Mouse (Mus musculus): ENCODE data around the gene Coro1b.

Gene Coro1b

GRCm38 (mm10) chr19:4148491-4148806, at the start of gene Coro1b:
Coro1b (plus strand) TSS chr19:4148619.
- peak; percentile 91 to 92 for DNase-seq (ENCODE audit: low spot score in 2 of 2)

- peak; percentile 88 to 89 for DNase-seq (ENCODE audit: low spot score in 2 of 2)
Observed at GRCm38 (mm10) chr19:4099056-4099455, 49.4 kb upstream of the Coro1b start.

- no peak for DNase-seq (ENCODE audit: low spot score in 2 of 2)
Observed at GRCm38 (mm10) chr19:4099837-4100717, 48.3 kb upstream of the Coro1b start, which contains the start of gene Pitpnm1. Pitpnm1 (plus strand) TSS chr19:4099998.

GRCm38 (mm10) chr19:4100718-4101261, 47.6 kb upstream of the Coro1b start:
- peak; percentile 51 to 61 for DNase-seq (ENCODE audit: low spot score in 2 of 2)

GRCm38 (mm10) chr19:4101466-4101865, 47.0 kb upstream of the Coro1b start:
- DNase-seq (ENCODE audit: low spot score in 2 of 2) = no peak

- DNase-seq (ENCODE audit: low spot score in 2 of 2) = no peak
Observed at GRCm38 (mm10) chr19:4102049-4102448, 46.4 kb upstream of the Coro1b start.

GRCm38 (mm10) chr19:4102626-4103025, 45.8 kb upstream of the Coro1b start:
- no peak for DNase-seq (ENCODE audit: low spot score in 2 of 2)

GRCm38 (mm10) chr19:4103294-4103693, 45.1 kb upstream of the Coro1b start:
- DNase-seq (ENCODE audit: low spot score in 2 of 2) = no peak

GRCm38 (mm10) chr19:4103792-4104191, 44.6 kb upstream of the Coro1b start:
- DNase-seq (ENCODE audit: low spot score in 2 of 2) = no peak

- DNase-seq (ENCODE audit: low spot score in 2 of 2) = no peak
Observed at GRCm38 (mm10) chr19:4104675-4105194, 43.7 kb upstream of the Coro1b start.

GRCm38 (mm10) chr19:4106654-4107053, 41.8 kb upstream of the Coro1b start:
- no peak for DNase-seq (ENCODE audit: low spot score in 2 of 2)

GRCm38 (mm10) chr19:4108535-4108934, 39.9 kb upstream of the Coro1b start:
- DNase-seq (ENCODE audit: low spot score in 2 of 2) = no peak

GRCm38 (mm10) chr19:4112063-4112960, 36.1 kb upstream of the Coro1b start:
- no peak for DNase-seq (ENCODE audit: low spot score in 2 of 2)

- peak; percentile 44 to 74 for DNase-seq (ENCODE audit: low spot score in 2 of 2)
Observed at GRCm38 (mm10) chr19:4113186-4113805, 35.1 kb upstream of the Coro1b start.

GRCm38 (mm10) chr19:4113806-4114230, 34.6 kb upstream of the Coro1b start:
- DNase-seq (ENCODE audit: low spot score in 2 of 2) = no peak

- DNase-seq (ENCODE audit: low spot score in 2 of 2) = no peak
Observed at GRCm38 (mm10) chr19:4114551-4114950, 33.9 kb upstream of the Coro1b start.

- DNase-seq (ENCODE audit: low spot score in 2 of 2) = no peak
Observed at GRCm38 (mm10) chr19:4115144-4115543, 33.3 kb upstream of the Coro1b start.

- DNase-seq (ENCODE audit: low spot score in 2 of 2) = no peak
Observed at GRCm38 (mm10) chr19:4115816-4116215, 32.6 kb upstream of the Coro1b start.

GRCm38 (mm10) chr19:4117006-4117405, 31.4 kb upstream of the Coro1b start:
- no peak for DNase-seq (ENCODE audit: low spot score in 2 of 2)

- DNase-seq (ENCODE audit: low spot score in 2 of 2) = no peak
Observed at GRCm38 (mm10) chr19:4118350-4118749, 30.1 kb upstream of the Coro1b start.

GRCm38 (mm10) chr19:4119716-4120487, 28.5 kb upstream of the Coro1b start:
- no peak for DNase-seq (ENCODE audit: low spot score in 2 of 2)

All from frontal cortex, postnatal 25 days (tissue).